Mouse (Mus musculus) lung, embryonic 14.5 days (tissue): ENCODE data around the gene Gna14. TPM values are rescaled to one million over a fixed set of nuclear protein-coding genes. Genes with fewer than 3 reads are reported as not detected.

Source experiments
- ATAC-seq: fragments of 200-750 bp; cut with Nextera tagmentation; 2 replicates; pipeline ENCODE4 v1.8.0; 2017; ENCODE audit warnings: mild to moderate bottlenecking, moderate TSS enrichment, moderate library complexity; ENCODE audit not compliant: insufficient read depth
- DNase-seq: peaks from one replicate; pipeline ENCODE4 v3.0.0-alpha.2; 2015
- H3K27ac ChIP-seq: fragments of 300-500 bp; sonication (generic); 2 replicates; pipeline ENCODE4 v1.5.1; 2014; ENCODE audit warnings: low read depth, mild to moderate bottlenecking, moderate library complexity
- H3K27me3 ChIP-seq: fragments of 300-500 bp; sonication (generic); 2 replicates; pipeline ENCODE4 v1.6.1; 2014; ENCODE audit warnings: low read length, control low read depth; ENCODE audit not compliant: insufficient read depth
- H3K36me3 ChIP-seq: fragments of 300-500 bp; sonication (generic); 2 replicates; pipeline ENCODE4 v1.6.1; 2014; ENCODE audit warnings: control low read depth; ENCODE audit not compliant: insufficient read depth
- H3K4me1 ChIP-seq: fragments of 300-500 bp; sonication (generic); 2 replicates; pipeline ENCODE4 v1.6.1; 2014; ENCODE audit warnings: antibody characterized with exemption, control low read depth; ENCODE audit not compliant: insufficient read depth
- H3K4me2 ChIP-seq: fragments of 300-500 bp; sonication (generic); 2 replicates; pipeline ENCODE4 v1.6.1; 2014; ENCODE audit warnings: mild to moderate bottlenecking
- H3K4me3 ChIP-seq: fragments of 300-500 bp; sonication (generic); 2 replicates; pipeline ENCODE4 v1.5.1; 2014; ENCODE audit warnings: low read depth, low read length
- H3K9ac ChIP-seq: fragments of 300-500 bp; sonication (generic); 2 replicates; pipeline ENCODE4 v1.6.1; 2014
- H3K9me3 ChIP-seq: fragments of 300-500 bp; sonication (generic); 2 replicates; pipeline ENCODE4 v1.6.1; 2016; ENCODE audit warnings: low read depth, low read length, control low read depth
- CTCF ChIP-seq: IDR thresholded peaks from 2 replicates; pipeline ENCODE4 v1.5.1; 2016; ENCODE audit warnings: antibody characterized with exemption, low read depth
- WGBS: fragments of 180-500 bp; shearing (Covaris S2); extraction: QIAGEN DNeasy Blood & Tissue Kit; methylation state at CpG from one replicate; pipeline ENCODE4 v1.1.7; 2014; 5-methylcytosine and 5-hydroxymethylcytosine counted together
- polyA plus RNA-seq: library from polyadenylated mRNA; unstranded; fragments of >200 nt; fragmentation: Nextera tagmentation; extraction: Ambion mirVana; gene quantifications from 2 replicates; pipeline ENCODE4 v1.2.1, GENCODE M21; 2014

The Gna14 gene
- polyA plus RNA-seq, 1 experiment from 2014 or later: 13.4 TPM

DNA sequence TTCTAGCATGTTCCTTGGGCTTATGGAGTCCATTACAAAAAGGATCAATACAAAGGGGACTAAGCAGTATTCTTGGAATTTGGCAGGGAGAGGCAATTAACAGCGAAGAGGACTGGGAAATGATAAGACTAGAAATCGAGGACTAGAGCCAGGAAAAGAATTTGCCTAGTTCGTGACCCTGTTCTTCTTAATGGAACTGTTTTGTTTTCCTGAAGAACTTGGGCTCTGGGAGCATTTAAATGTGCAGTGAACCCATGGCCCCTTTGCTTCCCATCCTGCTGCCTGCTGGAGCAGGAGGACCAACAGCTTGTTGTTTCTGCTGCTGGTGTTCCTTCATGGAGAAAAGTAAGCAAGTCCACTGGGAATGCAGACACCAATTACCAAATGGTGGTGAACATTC lies 15.3 kb downstream of the Gna14 start:
- Histone ChIP-seq H3K4me1 (peaks cover 18% of the 10 kb centered on the region), H3K36me3 (no peaks in the 10 kb centered on the region), H3K9me3 (no peaks in the 10 kb centered on the region), H3K27me3 (no peaks in the 10 kb centered on the region), H3K4me3 (no peak overlapping the region), H3K4me2 (no peak overlapping the region), H3K27ac (no peak overlapping the region), H3K9ac (no peak overlapping the region)
- WGBS: 31% methylated on average over 3 of the region's 3 CpGs
- DNase-seq (peak; percentile 36), ATAC-seq (no peak)
- no peak for TF ChIP-seq CTCF

DNA sequence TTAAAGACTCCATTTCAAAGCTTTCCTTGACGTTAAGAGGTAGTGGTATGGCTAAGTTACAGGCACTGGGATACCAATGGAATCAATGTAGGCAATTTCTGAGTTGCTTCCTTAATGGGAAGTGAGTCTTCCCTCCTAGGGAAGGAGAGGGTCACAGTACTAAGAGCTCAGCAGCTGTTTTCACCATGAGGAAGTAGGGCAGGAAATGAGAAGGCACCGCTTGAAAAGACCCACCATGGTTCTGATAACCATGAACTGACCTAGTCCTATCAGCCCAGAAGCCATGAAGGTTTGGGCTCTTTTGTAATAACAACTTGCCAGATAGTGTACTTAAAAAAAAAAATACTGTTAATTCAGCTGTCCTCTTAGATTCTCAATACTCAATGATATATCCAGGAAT lies 20.6 kb downstream of the Gna14 start:
- DNase-seq: no peak
- H3K4me3 ChIP-seq: no peak overlapping the region
- H3K36me3 ChIP-seq: no peaks in the 10 kb centered on the region
- H3K27me3 ChIP-seq: no peaks in the 10 kb centered on the region
- ATAC-seq: no peak
- H3K4me2 ChIP-seq: no peak overlapping the region
- no peaks in the 10 kb centered on the region for H3K9me3 ChIP-seq
- no peak overlapping the region for H3K27ac ChIP-seq
- no peak for TF ChIP-seq CTCF
- no peak overlapping the region for H3K9ac ChIP-seq
- WGBS: 58% methylated on average over 2 of the region's 2 CpGs
- H3K4me1 ChIP-seq: no peaks in the 10 kb centered on the region

DNA sequence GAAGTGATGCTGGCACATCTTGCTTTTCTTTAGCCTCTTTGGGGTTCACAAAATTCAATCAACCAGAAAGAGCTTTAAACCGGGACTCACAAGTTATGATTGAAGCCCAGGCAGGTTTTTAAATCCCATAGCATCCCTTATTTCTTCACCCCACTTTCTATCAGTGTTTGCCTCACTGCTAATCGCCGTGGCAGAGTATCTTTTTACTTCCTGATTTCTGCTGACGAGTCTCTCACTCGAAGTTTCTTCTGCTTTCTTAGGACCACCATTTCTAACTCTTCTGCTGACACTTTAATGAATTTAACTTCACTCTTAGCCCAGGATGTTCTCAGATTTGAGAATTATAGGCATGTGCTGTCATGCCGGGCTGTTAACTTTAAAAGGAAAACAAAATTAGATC lies 21.6 kb downstream of the Gna14 start:
- Histone ChIP-seq H3K9me3 (no peaks in the 10 kb centered on the region), H3K27me3 (no peaks in the 10 kb centered on the region), H3K4me1 (no peaks in the 10 kb centered on the region), H3K36me3 (no peaks in the 10 kb centered on the region), H3K4me2 (no peak overlapping the region), H3K27ac (no peak overlapping the region), H3K9ac (no peak overlapping the region), H3K4me3 (no peak overlapping the region)
- 78% methylated on average over 6 of the region's 6 CpGs for WGBS
- TF ChIP-seq CTCF: no peak
- ATAC-seq (no peak), DNase-seq (no peak)

DNA sequence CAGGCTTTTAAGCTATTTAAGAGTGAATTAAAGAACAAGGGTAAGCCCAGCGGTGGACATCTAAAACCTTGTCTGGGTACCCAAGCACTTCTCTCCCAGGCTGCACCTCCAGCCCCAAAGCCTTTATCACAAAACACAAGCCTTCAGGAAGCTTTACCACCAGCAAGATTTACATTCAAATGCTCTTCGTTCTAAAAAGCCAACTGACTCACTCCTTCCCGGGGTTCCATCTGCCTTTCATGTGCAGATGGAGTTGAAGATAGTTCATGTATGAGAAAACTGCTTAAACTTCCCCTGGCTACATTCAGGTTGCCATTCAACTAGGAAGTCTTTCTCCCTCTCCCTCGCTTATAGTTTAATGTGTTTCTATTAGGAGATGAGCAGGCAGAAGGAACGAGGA lies 23.8 kb downstream of the Gna14 start:
- H3K27me3 ChIP-seq: no peaks in the 10 kb centered on the region
- no peak overlapping the region for H3K4me3 ChIP-seq
- no peak for ATAC-seq
- no peak overlapping the region for H3K27ac ChIP-seq
- no peaks in the 10 kb centered on the region for H3K9me3 ChIP-seq
- WGBS: 64% methylated on average over 5 of the region's 5 CpGs
- no peaks in the 10 kb centered on the region for H3K36me3 ChIP-seq
- TF ChIP-seq CTCF: no peak
- no peak overlapping the region for H3K9ac ChIP-seq
- no peaks in the 10 kb centered on the region for H3K4me1 ChIP-seq
- no peak for DNase-seq
- no peak overlapping the region for H3K4me2 ChIP-seq

DNA sequence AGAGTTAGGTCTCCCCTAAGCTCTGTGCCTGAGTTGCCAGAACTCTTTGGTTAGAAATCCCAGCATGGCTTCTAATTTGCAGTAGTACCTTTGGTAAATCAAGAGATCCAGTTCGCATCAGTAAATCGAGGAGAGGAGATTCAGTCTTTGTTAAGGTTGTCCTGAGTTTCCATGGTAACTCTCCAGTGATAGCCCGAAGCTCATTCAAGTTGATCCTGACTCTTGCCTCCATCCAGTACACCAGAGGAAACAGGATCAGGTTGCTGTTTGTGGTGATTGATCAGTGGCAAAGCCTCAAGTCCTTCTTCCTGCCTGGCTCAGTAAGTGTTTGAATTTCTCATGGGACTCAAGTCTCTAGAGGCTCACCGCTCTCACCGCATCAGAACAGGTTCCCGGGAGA lies 24.7 kb downstream of the Gna14 start:
- TF ChIP-seq CTCF: no peak
- Histone ChIP-seq H3K9ac (no peak overlapping the region), H3K27me3 (no peaks in the 10 kb centered on the region), H3K9me3 (no peaks in the 10 kb centered on the region), H3K27ac (no peak overlapping the region), H3K4me2 (no peak overlapping the region), H3K4me1 (no peaks in the 10 kb centered on the region), H3K4me3 (no peak overlapping the region), H3K36me3 (no peaks in the 10 kb centered on the region)
- WGBS: 56% methylated on average over 6 of the region's 6 CpGs
- no peak for ATAC-seq
- DNase-seq: no peak

DNA sequence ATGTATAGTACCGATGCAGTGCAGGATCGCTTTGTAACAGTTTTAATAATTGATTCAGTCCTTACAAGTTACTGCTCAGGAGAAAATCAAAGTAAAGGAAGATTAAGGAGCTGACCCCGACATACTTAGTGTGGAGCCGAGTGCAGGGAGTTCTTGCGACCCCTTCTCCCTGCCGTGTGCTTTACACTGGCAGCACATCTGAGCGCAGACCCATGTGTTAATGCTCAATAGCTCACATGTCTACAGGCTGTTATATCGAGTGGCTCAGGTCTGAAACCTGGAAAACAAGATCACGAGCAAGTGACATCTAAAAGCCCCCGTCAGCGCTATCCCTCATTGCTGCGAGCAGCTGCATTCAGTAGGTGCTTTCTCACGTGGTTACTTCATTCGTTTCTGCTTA lies 25.3 kb downstream of the Gna14 start:
- no peaks in the 10 kb centered on the region for H3K27me3 ChIP-seq
- H3K9ac ChIP-seq: no peak overlapping the region
- no peaks in the 10 kb centered on the region for H3K36me3 ChIP-seq
- TF ChIP-seq CTCF: no peak
- WGBS: 79% methylated on average over 14 of the region's 14 CpGs
- H3K27ac ChIP-seq: no peak overlapping the region
- H3K4me3 ChIP-seq: no peak overlapping the region
- H3K4me1 ChIP-seq: no peaks in the 10 kb centered on the region
- H3K9me3 ChIP-seq: no peaks in the 10 kb centered on the region
- no peak for DNase-seq
- ATAC-seq: no peak
- H3K4me2 ChIP-seq: no peak overlapping the region

DNA sequence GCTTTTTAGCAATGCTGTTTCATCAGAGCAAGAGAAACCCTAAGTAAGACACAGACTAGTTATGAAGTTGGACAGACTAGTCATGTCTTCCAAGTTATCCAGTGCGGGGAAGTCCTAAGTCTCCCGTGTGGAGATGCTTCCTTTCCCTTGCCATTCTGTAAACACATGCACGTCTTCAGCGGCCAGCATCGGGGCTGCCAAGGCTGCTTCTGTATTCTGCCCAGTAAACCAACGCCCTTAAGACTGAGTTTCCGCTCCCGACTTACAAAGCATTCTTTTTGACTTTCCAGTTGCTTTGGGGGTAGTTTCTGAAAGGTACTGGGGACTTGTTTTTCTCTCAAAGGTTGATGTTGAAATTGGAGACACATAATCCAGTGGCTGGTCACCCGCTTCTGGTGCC lies 26.9 kb downstream of the Gna14 start:
- no peak overlapping the region for H3K4me2 ChIP-seq
- H3K9ac ChIP-seq: no peak overlapping the region
- H3K9me3 ChIP-seq: no peaks in the 10 kb centered on the region
- no peak overlapping the region for H3K4me3 ChIP-seq
- no peaks in the 10 kb centered on the region for H3K4me1 ChIP-seq
- H3K27me3 ChIP-seq: no peaks in the 10 kb centered on the region
- WGBS: 49% methylated on average over 9 of the region's 9 CpGs
- TF ChIP-seq CTCF: no peak
- ATAC-seq (no peak), DNase-seq (peak; percentile 38)
- H3K36me3 ChIP-seq: no peaks in the 10 kb centered on the region
- no peak overlapping the region for H3K27ac ChIP-seq

DNA sequence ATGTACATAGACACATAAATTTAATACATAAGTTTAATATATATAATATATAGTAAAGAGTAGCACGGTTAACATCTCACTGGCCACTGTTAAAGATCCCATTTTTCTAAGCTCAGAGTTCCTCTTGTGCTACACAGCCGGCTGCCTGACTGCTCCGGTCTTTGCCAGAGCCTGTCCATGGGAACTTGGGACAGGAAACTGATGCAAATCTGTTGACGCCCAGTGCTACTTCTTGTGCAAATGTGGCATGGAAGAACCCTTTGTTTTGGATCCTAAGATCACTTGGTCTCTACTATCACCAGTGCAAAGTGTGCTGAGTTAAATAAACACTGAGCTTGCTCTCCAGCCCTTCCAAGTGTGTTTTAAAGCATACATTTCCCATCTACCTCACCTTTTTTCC lies 29.2 kb downstream of the Gna14 start:
- H3K36me3 ChIP-seq: no peaks in the 10 kb centered on the region
- TF ChIP-seq CTCF: no peak
- H3K4me1 ChIP-seq: no peaks in the 10 kb centered on the region
- DNase-seq (peak; percentile 32), ATAC-seq (no peak)
- no peak overlapping the region for H3K4me3 ChIP-seq
- H3K27ac ChIP-seq: no peak overlapping the region
- WGBS: 48% methylated on average over 4 of the region's 4 CpGs
- no peaks in the 10 kb centered on the region for H3K27me3 ChIP-seq
- no peak overlapping the region for H3K9ac ChIP-seq
- no peak overlapping the region for H3K4me2 ChIP-seq
- H3K9me3 ChIP-seq: no peaks in the 10 kb centered on the region; the same call in 1 of the 2 replicates
